9 mouse cellular contexts compared by ENCODE assay signal in genomic region chr2:59600123-59600840, GRCm38 (mm10). TPM values are rescaled to one million over a fixed set of nuclear protein-coding genes. Genes with fewer than 3 reads are reported as not detected.
DNase-seq lines count a peak whose midpoint lies in the region; ATAC-seq lines count a peak whose summit lies in the region.
"Had no signal": no experiment of that assay in that cellular context is flagged by ENCODE, and none has a peak within 500 bp of the region (broad histone marks: within the 10 kb centered on the region; RNA-seq: fewer than 3 reads in every experiment).

No protein-coding gene starts in this region.

- no peak overlapping the region for H3K27ac ChIP-seq in forebrain, embryonic 11.5 days (ENCODE audit: low read depth, low read length)
- H3K27ac ChIP-seq in limb, embryonic 10.5 days, result peak overlapping the region; percentile 91
- H3K27ac ChIP-seq: liver, embryonic 14.5 days had no signal

- WGBS in forebrain, embryonic 11.5 days, result 56% methylated on average over 19 of the region's 19 CpGs
- 10% methylated on average over 19 of the region's 19 CpGs for WGBS in limb, embryonic 10.5 days

- H3K27me3 ChIP-seq in forebrain, embryonic 11.5 days (ENCODE audit: control insufficient read depth, insufficient read depth, low read length), result no peaks in the 10 kb centered on the region
- H3K27me3 ChIP-seq in limb, embryonic 10.5 days (ENCODE audit: low read depth, poor library complexity, severe bottlenecking), result no peaks in the 10 kb centered on the region

- intact Hi-C loops in heart, postnatal 14 days (cut with DNase I), result no loop called here

- DNase-seq in MN1 (ENCODE audit: low spot score), result peak; percentile 69
- peak; percentile 75 for DNase-seq in adrenal gland, postnatal 14 days
- no peak for DNase-seq in forebrain, embryonic 11.5 days (ENCODE audit: low spot score)
- DNase-seq in heart, postnatal 14 days, result peak; percentile 58 to 69
- peak; percentile 85 for DNase-seq in limb, embryonic 10.5 days (ENCODE audit: low spot score)
- peak; percentile 61 for DNase-seq in testis, postnatal 10 days (ENCODE audit: low spot score)
- no peak for DNase-seq in frontal cortex, postnatal 14 days (ENCODE audit: low spot score in 2 of 2)

- H3K36me3 ChIP-seq in forebrain, embryonic 11.5 days (ENCODE audit: control insufficient read depth, insufficient read depth, low read length), result no peaks in the 10 kb centered on the region
- H3K36me3 ChIP-seq in limb, embryonic 10.5 days, result no peaks in the 10 kb centered on the region

- H3K4me3 ChIP-seq in forebrain, embryonic 11.5 days (ENCODE audit: low read depth, low read length), result no peak overlapping the region
- peak overlapping the region; percentile 35 for H3K4me3 ChIP-seq in limb, embryonic 10.5 days

- peak; percentile 45; the same call in 1 of the 2 replicates for ATAC-seq in forebrain, embryonic 11.5 days (replicated peaks; ENCODE audit: low FRiP score)
- ATAC-seq in erythroblast, adult 5-6 weeks (replicated peaks; ENCODE audit: low FRiP score, poor library complexity, severe bottlenecking), result no peak

- H3K4me2 ChIP-seq in forebrain, embryonic 11.5 days (ENCODE audit: low read depth, low read length, severe bottlenecking), result no peak overlapping the region

- no peak overlapping the region for H3K9ac ChIP-seq in forebrain, embryonic 11.5 days (ENCODE audit: low read length)
- H3K9ac ChIP-seq: liver, embryonic 14.5 days had no signal

- H3K9me3 ChIP-seq in forebrain, embryonic 11.5 days (ENCODE audit: control insufficient read depth, low read length), result no peaks in the 10 kb centered on the region
- H3K9me3 ChIP-seq in limb, embryonic 10.5 days (replicated peaks), result no peaks in the 10 kb centered on the region

- H3K4me1 ChIP-seq in forebrain, embryonic 11.5 days (replicated peaks; ENCODE audit: control insufficient read depth, insufficient read depth, low read length), result peaks cover 4% of the 10 kb centered on the region
- peaks cover 63% of the 10 kb centered on the region for H3K4me1 ChIP-seq in limb, embryonic 10.5 days

RNA-seq across cellular contexts. Expression of gene Tanc1, which starts 11.6 kb away (rescaled TPM):
- 19.9 and 24.9 TPM in 2 replicates for total RNA-seq in adrenal gland, postnatal 14 days (2021)
- 21.0 and 22.7 TPM in 2 replicates for polyA plus RNA-seq in forebrain, embryonic 11.5 days (2014; fragmentation: Nextera tagmentation; extraction: Ambion mirVana)
- total RNA-seq in heart, postnatal 14 days (2021), result 10 to 100 TPM; 31.9 to 37.8 TPM
- polyA plus RNA-seq in limb, embryonic 10.5 days (2016; fragmentation: Nextera tagmentation; extraction: Ambion mirVana), result 65.4 and 85.4 TPM in 2 replicates
- 0.84 and 3.3 TPM in 2 replicates for total RNA-seq in erythroblast, adult 5-6 weeks (2015; ENCODE audit: low replicate concordance)
- total RNA-seq in erythroblast, adult 5-6 weeks (2017; ENCODE audit: low replicate concordance), result 1.1 and 3.4 TPM in 2 replicates

Comparison
In these comparisons a context has a peak if more than half of its experiments do, and no peak if none do; other contexts are left out.
1. DNase-seq: peak in MN1 (single experiment), adrenal gland, postnatal 14 days (single experiment), heart, postnatal 14 days (2 of 2), limb, embryonic 10.5 days (single experiment) and testis, postnatal 10 days (single experiment); none in forebrain, embryonic 11.5 days (single experiment) and frontal cortex, postnatal 14 days (0 of 2).